Mouse (Mus musculus): ENCODE results near the gene Trmt13. TPM values are rescaled to one million over a fixed set of nuclear protein-coding genes. Genes with fewer than 3 reads are reported as not detected.

The Trmt13 gene
- total and polyA plus RNA-seq, 3 experiments: 12.0 to 15.5 TPM; not detected in 1

DNA sequence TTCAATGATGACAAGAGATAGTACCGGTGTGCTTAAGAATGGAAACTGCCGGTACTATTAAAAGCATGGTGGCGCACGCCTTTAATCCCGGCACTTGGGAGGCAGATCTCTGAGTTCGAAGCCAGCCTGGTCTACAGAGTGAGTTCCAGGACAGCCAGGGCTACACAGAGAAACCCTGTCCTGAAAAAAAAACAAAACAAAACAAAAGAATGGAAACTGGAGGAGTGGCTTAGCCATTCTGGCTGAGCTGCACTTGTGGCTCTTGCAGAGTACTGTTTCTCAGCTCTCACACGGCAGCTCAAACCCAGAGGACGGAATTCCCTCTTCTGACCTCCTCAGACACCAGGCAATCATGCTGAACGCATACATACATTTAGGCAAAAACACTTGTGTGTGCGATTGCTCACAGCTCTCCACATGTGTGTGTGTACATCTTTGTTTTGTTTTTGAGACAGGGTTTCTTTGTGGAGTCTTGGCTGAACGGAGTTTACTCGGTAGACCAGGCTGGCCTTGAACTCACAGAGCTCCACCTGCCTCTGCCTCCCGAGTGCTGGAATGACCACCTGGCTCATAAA is 45.6 kb upstream of the Trmt13 start:
- H3K9ac ChIP-seq (ENCODE audit: control insufficient read depth, low read depth, low read length, poor library complexity, severe bottlenecking): peak overlapping the region; percentile 6; the same call in 1 of the 2 replicates
- no peak for DNase-seq (ENCODE audit: low read depth, low spot score)
- no peak for TF ChIP-seq MAX (IDR thresholded peaks at IDR 0.05; ENCODE audit: low read length)
- TF ChIP-seq MAFK (IDR thresholded peaks at IDR 0.05; ENCODE audit: borderline replicate concordance, low read depth, low read length): no peak
- no peak for TF ChIP-seq SMC3 (IDR thresholded peaks at IDR 0.05; ENCODE audit: low read depth, low read length)
- TF ChIP-seq MEF2A (IDR thresholded peaks at IDR 0.05; ENCODE audit: extremely low read depth, insufficient replicate concordance, low read depth, low read length, poor library complexity, severe bottlenecking): no peak
- no peak for TF ChIP-seq ETS1 (IDR thresholded peaks at IDR 0.05; ENCODE audit: low read depth, low read length)
- no peak for TF ChIP-seq MYB (IDR thresholded peaks at IDR 0.05; ENCODE audit: low read depth, low read length)
- no peak for TF ChIP-seq TBP (IDR thresholded peaks at IDR 0.05; ENCODE audit: low read depth, low read length)
- TF ChIP-seq RCOR1 (IDR thresholded peaks at IDR 0.05; ENCODE audit: low read depth, low read length): no peak
- no peak for TF ChIP-seq JUND (IDR thresholded peaks at IDR 0.05; ENCODE audit: low read depth, low read length)
- no peak for TF ChIP-seq HCFC1 (IDR thresholded peaks at IDR 0.05; ENCODE audit: low read depth, low read length)
- no peak for TF ChIP-seq EP300 (IDR thresholded peaks at IDR 0.05; ENCODE audit: low read depth in 1 of 2, low read length in 2 of 2)
- TF ChIP-seq USF1 (IDR thresholded peaks at IDR 0.05; ENCODE audit: low read depth, low read length): no peak
- no peak for TF ChIP-seq ZKSCAN1 (IDR thresholded peaks at IDR 0.05; ENCODE audit: low read depth, low read length)
- no peak for TF ChIP-seq POLR2AphosphoS2 (IDR thresholded peaks at IDR 0.05; ENCODE audit: low read length)
- TF ChIP-seq MAZ (IDR thresholded peaks at IDR 0.05; ENCODE audit: low read depth, low read length): no peak
- no peak for TF ChIP-seq GATA1 (IDR thresholded peaks at IDR 0.05; ENCODE audit: low read depth, low read length)
- TF ChIP-seq POLR2AphosphoS5 (IDR thresholded peaks at IDR 0.05; ENCODE audit: borderline replicate concordance, low read depth, low read length): no peak
- TF ChIP-seq USF2 (IDR thresholded peaks at IDR 0.05; ENCODE audit: borderline replicate concordance in 1 of 2, insufficient read depth in 1 of 2, low read depth in 1 of 2, low read length in 2 of 2): no peak
- H3K9me3 ChIP-seq (replicated peaks; ENCODE audit: insufficient read depth, low read length): no peaks in the 10 kb centered on the region
- H3K27me3 ChIP-seq (ENCODE audit: control insufficient read depth in 1 of 2, insufficient read depth in 2 of 2, low read length in 2 of 2): no peaks in the 10 kb centered on the region
- H3K27ac ChIP-seq (ENCODE audit: control insufficient read depth, low read depth, low read length): no peak overlapping the region
- no peak overlapping the region for H3K4me3 ChIP-seq (ENCODE audit: control insufficient read depth in 1 of 2, insufficient read depth in 1 of 2, low read depth in 2 of 2, low read length in 2 of 2)
- H3K79me2 ChIP-seq (ENCODE audit: control insufficient read depth, insufficient read depth, low read length, poor library complexity): peaks cover 68% of the 10 kb centered on the region
- H3K4me1 ChIP-seq (ENCODE audit: control insufficient read depth in 1 of 2, insufficient read depth in 2 of 2, low read length in 2 of 2): peaks cover 2 to 27% of the 10 kb centered on the region in 2 experiments; a peak in 2 of 4 replicates
- peaks cover 0 to 28% of the 10 kb centered on the region in 2 experiments; a peak in 3 of 4 replicates for H3K36me3 ChIP-seq (ENCODE audit: control insufficient read depth in 1 of 2, insufficient read depth in 2 of 2, low read length in 2 of 2)

DNA sequence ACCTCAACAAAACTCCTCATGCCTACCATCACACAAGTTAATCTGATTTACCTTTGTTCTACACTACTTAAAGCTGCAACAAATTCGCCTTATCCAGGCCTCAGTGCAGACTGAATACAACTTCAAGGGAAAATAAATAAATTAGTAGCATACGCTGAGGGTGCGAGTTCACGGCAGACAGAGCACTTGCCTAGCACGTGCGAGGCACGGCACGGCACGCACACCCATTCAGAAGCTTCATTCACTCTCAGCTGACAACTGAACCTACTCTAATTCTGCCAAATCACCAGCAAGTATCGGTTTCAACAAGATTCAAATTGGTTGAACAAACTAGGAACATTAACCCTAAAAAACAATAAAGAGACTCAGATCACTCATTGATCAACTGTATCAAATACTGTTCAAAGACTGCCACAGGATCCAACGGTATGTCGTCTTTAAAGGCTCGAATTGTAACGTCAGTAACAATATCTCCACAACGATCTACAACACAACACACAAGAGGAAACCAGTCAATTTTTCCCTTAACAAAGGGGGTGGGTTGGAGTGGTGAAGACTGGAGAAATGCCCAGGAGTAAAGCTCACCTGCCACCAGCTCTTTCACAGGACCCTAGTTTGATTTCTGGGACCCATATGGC is 44.7 kb upstream of the Trmt13 start:
- H3K4me1 ChIP-seq (ENCODE audit: control insufficient read depth in 1 of 2, insufficient read depth in 2 of 2, low read length in 2 of 2): peaks cover 2 to 31% of the 10 kb centered on the region in 2 experiments; a peak in 3 of 4 replicates

More for the DNA sequence above, 44.7 kb upstream of the Trmt13 start:
- no peak overlapping the region for H3K9ac ChIP-seq (ENCODE audit: control insufficient read depth, low read depth, low read length, poor library complexity, severe bottlenecking)
- no peak for DNase-seq (ENCODE audit: low read depth, low spot score)
- H3K79me2 ChIP-seq (ENCODE audit: control insufficient read depth, insufficient read depth, low read length, poor library complexity): peaks cover 75% of the 10 kb centered on the region
- H3K36me3 ChIP-seq (ENCODE audit: control insufficient read depth in 1 of 2, insufficient read depth in 2 of 2, low read length in 2 of 2): peaks cover 0 to 30% of the 10 kb centered on the region in 2 experiments; a peak in 3 of 4 replicates
- H3K9me3 ChIP-seq (replicated peaks; ENCODE audit: insufficient read depth, low read length): no peaks in the 10 kb centered on the region
- no peak overlapping the region for H3K4me3 ChIP-seq (ENCODE audit: control insufficient read depth in 1 of 2, insufficient read depth in 1 of 2, low read depth in 2 of 2, low read length in 2 of 2)
- H3K27me3 ChIP-seq (ENCODE audit: control insufficient read depth in 1 of 2, insufficient read depth in 2 of 2, low read length in 2 of 2): no peaks in the 10 kb centered on the region
- no peak overlapping the region for H3K27ac ChIP-seq (ENCODE audit: control insufficient read depth, low read depth, low read length)
- no peak for TF ChIP-seq MXI1 (IDR thresholded peaks at IDR 0.05; ENCODE audit: low read depth, low read length)
- no peak for TF ChIP-seq ZC3H11A (IDR thresholded peaks at IDR 0.05; ENCODE audit: low read depth, low read length)
- no peak for TF ChIP-seq CHD1 (IDR thresholded peaks at IDR 0.05; ENCODE audit: low read depth, low read length)
- TF ChIP-seq MAZ (IDR thresholded peaks at IDR 0.05; ENCODE audit: low read depth, low read length): no peak
- TF ChIP-seq BHLHE40 (IDR thresholded peaks at IDR 0.05; ENCODE audit: borderline replicate concordance, low read depth, low read length): no peak
- TF ChIP-seq HCFC1 (IDR thresholded peaks at IDR 0.05; ENCODE audit: low read depth, low read length): no peak
- no peak for TF ChIP-seq SMC3 (IDR thresholded peaks at IDR 0.05; ENCODE audit: low read depth, low read length)
- TF ChIP-seq NRF1 (IDR thresholded peaks at IDR 0.05; ENCODE audit: insufficient read depth, low read depth, low read length, poor library complexity, severe bottlenecking): no peak

Data from MEL (cell line).